Mouse (Mus musculus): ENCODE results near the gene Cnga4. TPM values are rescaled to one million over a fixed set of nuclear protein-coding genes. Genes with fewer than 3 reads are reported as not detected.
"Not testable (repeated sequence)": the region's sequence is repeated elsewhere in the genome, so short reads cannot be mapped to it uniquely, and the experiment has no call there.

Cnga4 gene
- polyA plus RNA-seq, 1 experiment from 2014 or later = not detected

GRCm38 (mm10) chr7:105441426-105441825 lies 37.1 kb downstream of the Cnga4 start:
- no peak overlapping the region for H3K9ac ChIP-seq (replicated peaks; ENCODE audit: low read depth)
- H3K4me3 ChIP-seq (ENCODE audit: low read depth, low read length) = no peak overlapping the region
- ATAC-seq = no peak
- TF ChIP-seq EP300 (IDR thresholded peaks at IDR 0.05) = no peak
- TF ChIP-seq CTCF (IDR thresholded peaks at IDR 0.05) = no peak
- H3K4me1 ChIP-seq (ENCODE audit: insufficient read depth, low read depth, low read length) = no peaks in the 10 kb centered on the region
- H3K36me3 ChIP-seq (ENCODE audit: insufficient read depth, low read length) = no peaks in the 10 kb centered on the region
- WGBS = 28% methylated on average over 4 of the region's 4 CpGs
- no peak overlapping the region for H3K4me2 ChIP-seq (replicated peaks; ENCODE audit: low read depth, low read length)
- H3K9me3 ChIP-seq (ENCODE audit: low read length) = no peaks in the 10 kb centered on the region
- DNase-seq (ENCODE audit: low spot score) = no peak
- H3K27ac ChIP-seq (ENCODE audit: low read length) = no peak overlapping the region
- H3K27me3 ChIP-seq (replicated peaks; ENCODE audit: insufficient read depth, low read length) = no peaks in the 10 kb centered on the region

- TF ChIP-seq CTCF (IDR thresholded peaks at IDR 0.05) (no peak), EP300 (IDR thresholded peaks at IDR 0.05) (no peak)
- no peaks in the 10 kb centered on the region for H3K36me3 ChIP-seq (ENCODE audit: insufficient read depth, low read length)
- 59% methylated on average over 3 of the region's 3 CpGs for WGBS
Observed at GRCm38 (mm10) chr7:105445076-105445475, 40.7 kb downstream of the Cnga4 start.

GRCm38 (mm10) chr7:105453345-105453744 lies 49.0 kb downstream of the Cnga4 start:
- H3K9me3 ChIP-seq (ENCODE audit: low read length); H3K27ac ChIP-seq (ENCODE audit: low read length); DNase-seq (ENCODE audit: low spot score); H3K4me1 ChIP-seq (ENCODE audit: insufficient read depth, low read depth, low read length); ATAC-seq; H3K27me3 ChIP-seq (replicated peaks; ENCODE audit: insufficient read depth, low read length); H3K4me2 ChIP-seq (replicated peaks; ENCODE audit: low read depth, low read length); H3K4me3 ChIP-seq (ENCODE audit: low read depth, low read length); H3K36me3 ChIP-seq (ENCODE audit: insufficient read depth, low read length); H3K9ac ChIP-seq (replicated peaks; ENCODE audit: low read depth): not testable (repeated sequence)
- 84% methylated on average over 4 of the region's 4 CpGs for WGBS

More at GRCm38 (mm10) chr7:105445076-105445475, 40.7 kb downstream of the Cnga4 start:
- H3K27me3 ChIP-seq (replicated peaks; ENCODE audit: insufficient read depth, low read length) = no peaks in the 10 kb centered on the region
- H3K4me3 ChIP-seq (ENCODE audit: low read depth, low read length) = no peak overlapping the region
- no peaks in the 10 kb centered on the region for H3K4me1 ChIP-seq (ENCODE audit: insufficient read depth, low read depth, low read length)
- no peak overlapping the region for H3K27ac ChIP-seq (ENCODE audit: low read length)
- DNase-seq (ENCODE audit: low spot score) (no peak), ATAC-seq (no peak)
- no peak overlapping the region for H3K4me2 ChIP-seq (replicated peaks; ENCODE audit: low read depth, low read length)
- no peak overlapping the region for H3K9ac ChIP-seq (replicated peaks; ENCODE audit: low read depth)
- no peaks in the 10 kb centered on the region for H3K9me3 ChIP-seq (ENCODE audit: low read length)

Other genes with a start within 250 kb of the Cnga4 start
- gene Olfr684, start 240.9 kb upstream of the Cnga4 start, polyA plus RNA-seq (2015; fragmentation: Nextera tagmentation; extraction: Ambion mirVana) = not detected in 2 replicates
- not detected in 2 replicates for gene Olfr685, start 218.6 kb upstream of the Cnga4 start, polyA plus RNA-seq (2015; fragmentation: Nextera tagmentation; extraction: Ambion mirVana)
- not detected in 2 replicates for gene Olfr686, start 197.1 kb upstream of the Cnga4 start, polyA plus RNA-seq (2015; fragmentation: Nextera tagmentation; extraction: Ambion mirVana)
- not detected in 2 replicates for gene Olfr688, start 116.5 kb upstream of the Cnga4 start, polyA plus RNA-seq (2015; fragmentation: Nextera tagmentation; extraction: Ambion mirVana)
- not detected in 2 replicates for gene Olfr689, start 93.4 kb upstream of the Cnga4 start, polyA plus RNA-seq (2015; fragmentation: Nextera tagmentation; extraction: Ambion mirVana)
- not detected in 2 replicates for gene Olfr690, start 70.5 kb upstream of the Cnga4 start, polyA plus RNA-seq (2015; fragmentation: Nextera tagmentation; extraction: Ambion mirVana)
- gene Olfr691, start 62.3 kb upstream of the Cnga4 start, polyA plus RNA-seq (2015; fragmentation: Nextera tagmentation; extraction: Ambion mirVana) = not detected in 2 replicates
- not detected in 2 replicates for gene Olfr692, start 36.3 kb upstream of the Cnga4 start, polyA plus RNA-seq (2015; fragmentation: Nextera tagmentation; extraction: Ambion mirVana)
- not detected in 2 replicates for gene Gm5901, start 29.5 kb upstream of the Cnga4 start, polyA plus RNA-seq (2015; fragmentation: Nextera tagmentation; extraction: Ambion mirVana)
- 25.1 and 26.0 TPM in 2 replicates for gene Fam160a2, start 4.5 kb upstream of the Cnga4 start, polyA plus RNA-seq (2015; fragmentation: Nextera tagmentation; extraction: Ambion mirVana)
- gene Cckbr, start 21.2 kb downstream of the Cnga4 start, polyA plus RNA-seq (2015; fragmentation: Nextera tagmentation; extraction: Ambion mirVana) = 0.06 and 0.12 TPM in 2 replicates
- 162 and 168 TPM in 2 replicates for gene Cavin3, start 77.7 kb downstream of the Cnga4 start, polyA plus RNA-seq (2015; fragmentation: Nextera tagmentation; extraction: Ambion mirVana)
- 57.1 and 57.5 TPM in 2 replicates for gene Smpd1, start 149.8 kb downstream of the Cnga4 start, polyA plus RNA-seq (2015; fragmentation: Nextera tagmentation; extraction: Ambion mirVana)
- gene Apbb1, start 177.1 kb downstream of the Cnga4 start, polyA plus RNA-seq (2015; fragmentation: Nextera tagmentation; extraction: Ambion mirVana) = 71.2 and 77.6 TPM in 2 replicates
- gene Hpx, start 195.6 kb downstream of the Cnga4 start, polyA plus RNA-seq (2015; fragmentation: Nextera tagmentation; extraction: Ambion mirVana) = 1.7 and 2.0 TPM in 2 replicates
- 101 and 116 TPM in 2 replicates for gene Trim3, start 229.0 kb downstream of the Cnga4 start, polyA plus RNA-seq (2015; fragmentation: Nextera tagmentation; extraction: Ambion mirVana)
- gene Timm10b, start 235.5 kb downstream of the Cnga4 start, polyA plus RNA-seq (2015; fragmentation: Nextera tagmentation; extraction: Ambion mirVana) = 220 and 236 TPM in 2 replicates
- gene Arfip2, start 235.8 kb downstream of the Cnga4 start, polyA plus RNA-seq (2015; fragmentation: Nextera tagmentation; extraction: Ambion mirVana) = 48.5 and 52.7 TPM in 2 replicates
- gene Gm45799, start 236.0 kb downstream of the Cnga4 start, polyA plus RNA-seq (2015; fragmentation: Nextera tagmentation; extraction: Ambion mirVana) = 41.7 and 53.1 TPM in 2 replicates
- 0.60 and 0.79 TPM in 2 replicates for gene Dnhd1, start 246.3 kb downstream of the Cnga4 start, polyA plus RNA-seq (2015; fragmentation: Nextera tagmentation; extraction: Ambion mirVana)

Measured in lung, postnatal 0 days (tissue).